Mouse (Mus musculus) kidney, adult 2 months (tissue): ENCODE results near the gene Ankrd35.
A peak's percentile ranks its signal among the peaks of the same experiment; 100 is the strongest.

Experiments
- CTCF ChIP-seq: fragments of 200-500 bp; conservative IDR thresholded peaks from 2 replicates; pipeline ENCODE4 v1.5.1; 2011; ENCODE audit warnings: low read depth, mild to moderate bottlenecking, control low read depth, low read length, moderate library complexity, mixed read lengths; ENCODE audit not compliant: insufficient read depth, insufficient read length
- POLR2A ChIP-seq: fragments of 200-500 bp; IDR thresholded peaks from one replicate; pipeline ENCODE4 v1.6.1; 2011; ENCODE audit warnings: low read depth, low read length, control low read depth

GRCm38 (mm10) chr3:96669727-96670468 lies at the start of gene Ankrd35:
- TF ChIP-seq CTCF: peak; percentile 31; the same call in 1 of the 2 replicates
- no peak for TF ChIP-seq POLR2A
